Mouse (Mus musculus) lung, adult 2 months (tissue): Measurements from ENCODE around the gene Nmnat2. TPM values are rescaled to one million over a fixed set of nuclear protein-coding genes. Genes with fewer than 3 reads are reported as not detected.

ENCODE experiments used
- DNase-seq: peaks from one replicate; pipeline ENCODE4 v3.0.0; 2022
- H3K4me1 ChIP-seq: fragments of 200-500 bp; 2 replicates; pipeline ENCODE4 v1.6.1; 2011; ENCODE audit warnings: low read length; ENCODE audit not compliant: control insufficient read depth, insufficient read depth
- H3K4me3 ChIP-seq: fragments of 200-500 bp; replicated peaks from 2 replicates; pipeline ENCODE3; 2011; ENCODE audit warnings: low read depth, mild to moderate bottlenecking, control low read depth, low read length; ENCODE audit errors: extremely low read depth
- CTCF ChIP-seq: fragments of 200-500 bp; IDR thresholded peaks from 2 replicates; pipeline ENCODE4 v1.5.1; 2011; ENCODE audit warnings: mild to moderate bottlenecking, low read length, control low read depth; ENCODE audit not compliant: insufficient read depth
- POLR2A ChIP-seq: fragments of 200-500 bp; IDR thresholded peaks from 2 replicates; pipeline ENCODE4 v1.6.1; 2011; ENCODE audit warnings: low read depth, mild to moderate bottlenecking, control low read depth, low read length, borderline replicate concordance; ENCODE audit errors: extremely low read depth
- WGBS: fragments of 180-500 bp; shearing (Covaris S2); methylation state at CpG from one replicate; pipeline ENCODE4 v1.1.7; 2018; 5-methylcytosine and 5-hydroxymethylcytosine counted together
- polyA plus RNA-seq: library from polyadenylated mRNA; depleted of rRNA; stranded (reverse); fragments of >200 nt; gene quantifications from 2 replicates; pipeline ENCODE4 v1.2.3, GENCODE M21; 2012; rRNA removed

Nmnat2 gene
- 6.0 and 7.6 TPM in 2 replicates for polyA plus RNA-seq

- peak within 1 kb of the TSS; percentile 52 for H3K4me3 ChIP-seq
- WGBS = 1% methylated on average over 42 of the region's 42 CpGs
- DNase-seq = peak; percentile 5
- no peaks in the 10 kb centered on the region for H3K4me1 ChIP-seq
- TF ChIP-seq POLR2A (no peak), CTCF (no peak)
These were observed at the start of gene Nmnat2 for GRCm38 (mm10) chr1:152954821-152955523. TSS of gene Nmnat2 (plus strand) at chr1:152954993.

DNA sequence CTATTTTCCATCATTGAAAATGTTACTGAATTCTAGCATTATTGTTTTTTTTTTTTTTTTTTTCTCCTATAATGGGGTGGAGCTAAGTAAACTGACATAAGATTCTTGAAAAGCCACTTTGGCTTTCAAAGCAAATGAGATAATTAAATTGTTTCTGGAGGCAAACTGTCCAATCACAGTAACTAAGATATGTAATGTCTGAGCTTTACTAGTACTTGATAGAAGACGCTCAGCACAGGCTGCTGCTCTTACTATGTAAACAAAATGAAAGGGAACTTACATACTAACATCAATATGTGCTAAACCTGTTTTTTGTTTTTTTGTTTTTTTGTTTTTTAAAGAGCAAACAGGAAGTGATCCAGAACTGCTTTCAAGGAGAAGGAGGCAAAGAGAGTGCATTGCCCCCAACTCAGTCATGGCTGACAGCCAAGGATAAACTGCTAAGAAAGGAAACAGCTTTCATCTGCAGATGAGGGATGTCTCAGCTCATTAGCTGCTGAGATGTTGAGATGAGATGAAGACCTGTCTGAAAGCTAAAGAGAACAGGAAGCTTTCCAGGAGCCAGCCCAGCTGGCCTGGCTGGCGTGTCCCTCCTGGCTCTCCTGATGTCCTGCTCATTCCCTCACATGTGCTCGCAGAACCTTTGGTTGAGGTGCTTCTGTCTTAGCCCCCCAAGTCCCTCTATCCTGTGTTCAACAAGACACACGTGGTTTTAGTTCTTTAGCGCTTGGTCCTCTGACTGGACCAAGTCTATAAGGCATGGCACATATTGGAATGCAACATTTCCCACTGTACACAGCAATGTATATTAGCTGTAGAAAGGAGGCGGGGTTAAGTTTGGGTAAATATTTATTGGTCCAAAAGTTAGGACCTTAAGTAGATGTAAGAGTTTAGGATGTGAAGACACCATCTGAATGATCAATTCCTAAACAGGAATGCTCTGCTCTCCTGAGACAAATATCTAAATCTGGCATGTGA is 41.0 kb upstream of the Nmnat2 start:
- no peak for DNase-seq
- TF ChIP-seq POLR2A (no peak), CTCF (no peak)
- H3K4me3 ChIP-seq = no peak overlapping the region
- 46% methylated on average over 6 of the region's 6 CpGs for WGBS
- H3K4me1 ChIP-seq = no peaks in the 10 kb centered on the region

DNA sequence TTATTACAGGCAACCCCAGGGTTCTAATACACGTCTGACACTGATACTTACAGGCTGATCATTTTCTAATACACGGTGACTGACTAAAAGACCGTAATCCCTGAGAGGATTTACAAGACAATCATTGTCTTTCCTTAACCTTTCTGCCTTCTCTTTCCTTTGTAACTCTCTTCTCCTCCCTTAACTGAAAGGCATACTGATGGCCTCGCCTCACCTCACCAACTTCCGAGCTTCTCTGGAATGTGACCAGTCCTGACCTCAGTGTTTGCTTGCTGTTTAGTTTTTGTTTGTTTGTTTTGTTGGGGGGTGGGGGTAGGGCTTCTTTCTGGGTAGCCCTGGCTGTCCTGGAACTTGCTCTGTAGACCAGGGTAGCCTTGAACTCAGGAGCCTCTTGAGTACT is 39.0 kb upstream of the Nmnat2 start:
- no peaks in the 10 kb centered on the region for H3K4me1 ChIP-seq
- WGBS = 68% methylated on average over 5 of the region's 5 CpGs
- H3K4me3 ChIP-seq = no peak overlapping the region
- DNase-seq = no peak
- TF ChIP-seq CTCF (no peak), POLR2A (no peak)

DNA sequence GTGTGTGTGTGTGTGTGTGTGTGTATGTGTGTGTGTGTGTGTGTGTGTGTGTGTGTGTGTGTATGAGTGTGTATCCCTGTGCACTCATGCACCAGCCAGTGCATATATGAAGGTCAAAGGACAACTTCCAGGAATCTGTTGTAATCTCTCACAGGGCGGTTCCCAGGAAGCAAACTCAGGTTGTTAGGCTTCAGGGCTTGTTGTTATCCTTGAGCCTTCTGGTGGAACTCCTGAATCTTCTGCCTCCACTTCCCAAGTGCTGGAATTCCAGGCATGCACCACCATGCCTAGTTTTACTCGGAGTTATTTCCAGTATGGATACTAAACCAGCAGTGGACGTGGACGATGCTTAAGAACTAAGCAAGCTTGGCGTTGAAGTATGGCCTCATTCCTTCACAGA is 37.9 kb upstream of the Nmnat2 start:
- H3K4me1 ChIP-seq = no peaks in the 10 kb centered on the region
- WGBS = 66% methylated on average over 5 of the region's 5 CpGs
- TF ChIP-seq CTCF (no peak), POLR2A (no peak)
- no peak for DNase-seq
- no peak overlapping the region for H3K4me3 ChIP-seq

- Histone ChIP-seq H3K4me3 (no peak overlapping the region), H3K4me1 (no peaks in the 10 kb centered on the region)
- TF ChIP-seq CTCF = no peak
- no peak for TF ChIP-seq POLR2A
- 60% methylated on average over 4 of the region's 4 CpGs for WGBS
- no peak for DNase-seq
These were observed 37.2 kb upstream of the Nmnat2 start for GRCm38 (mm10) chr1:152917626-152918025.

- Histone ChIP-seq H3K4me3 (no peak overlapping the region), H3K4me1 (no peaks in the 10 kb centered on the region)
- 44% methylated on average over 3 of the region's 3 CpGs for WGBS
- DNase-seq = no peak
- TF ChIP-seq CTCF (no peak), POLR2A (no peak)
These were observed 33.0 kb upstream of the Nmnat2 start for GRCm38 (mm10) chr1:152921786-152922185.

DNA sequence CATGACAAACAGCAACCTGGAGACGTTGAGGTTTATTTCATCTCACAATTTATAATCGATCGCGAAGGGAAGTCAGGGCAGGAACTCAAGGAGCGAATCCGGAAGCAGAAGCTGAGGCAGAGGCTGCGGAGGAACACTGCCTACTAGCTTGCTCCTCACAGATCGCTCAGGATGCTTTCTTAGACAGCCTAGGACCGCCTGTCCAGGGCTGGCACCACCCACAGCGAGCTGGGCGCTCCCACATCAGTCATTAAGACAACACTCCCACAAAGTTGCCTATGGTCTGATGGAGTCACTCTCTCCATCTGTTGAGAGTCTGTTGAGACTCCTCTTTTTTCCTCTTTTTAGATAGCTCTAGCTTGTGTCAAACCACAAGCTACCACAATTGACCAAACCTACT is 20.8 kb upstream of the Nmnat2 start:
- WGBS = 50% methylated on average over 11 of the region's 11 CpGs
- TF ChIP-seq CTCF (no peak), POLR2A (no peak)
- no peak overlapping the region for H3K4me3 ChIP-seq

DNA sequence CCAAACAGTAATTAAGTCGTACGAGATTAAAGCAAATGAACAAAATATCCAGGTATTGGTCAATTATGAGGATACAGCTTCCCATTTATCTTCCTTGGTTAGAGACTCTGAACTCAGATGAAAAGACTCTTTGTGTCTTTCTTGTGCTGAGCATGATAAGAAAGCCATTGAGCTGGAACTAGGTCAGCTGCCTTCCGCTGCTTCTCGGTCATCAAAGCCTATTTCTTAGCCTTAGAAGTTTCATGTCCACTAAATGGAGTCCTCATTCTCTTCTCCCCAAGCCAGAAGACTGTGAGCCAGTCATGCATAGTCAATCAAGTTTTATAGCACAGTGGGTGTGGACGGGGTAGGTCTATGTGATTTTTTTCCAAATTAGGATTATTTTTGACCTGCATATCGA is 19.3 kb upstream of the Nmnat2 start:
- DNase-seq = no peak
- no peak overlapping the region for H3K4me3 ChIP-seq
- WGBS = 70% methylated on average over 6 of the region's 6 CpGs
- H3K4me1 ChIP-seq = no peaks in the 10 kb centered on the region
- no peak for TF ChIP-seq CTCF

More for the DNA sequence above, 20.8 kb upstream of the Nmnat2 start:
- H3K4me1 ChIP-seq = no peaks in the 10 kb centered on the region
- DNase-seq = no peak

- TF ChIP-seq CTCF (no peak), POLR2A (no peak)
- Histone ChIP-seq H3K4me1 (no peaks in the 10 kb centered on the region), H3K4me3 (no peak overlapping the region)
- no peak for DNase-seq
- 79% methylated on average over 5 of the region's 5 CpGs for WGBS
These were observed 18.4 kb upstream of the Nmnat2 start for GRCm38 (mm10) chr1:152936365-152936764.
